Mouse (Mus musculus) Patski (cell line): ENCODE data around the gene Senp2. TPM values are rescaled to one million over a fixed set of nuclear protein-coding genes. Genes with fewer than 3 reads are reported as not detected.
A peak's percentile ranks its signal among the peaks of the same experiment; 100 is the strongest.

Source experiments
- ATAC-seq: fragments of 100-300 bp; one replicate; pipeline ENCODE4 v1.8.0; 2021
- CTCF ChIA-PET: fragments of 350-600 bp; sonication (Branson Sonifier 250); formaldehyde crosslinking; loops from one replicate; lab custom pipeline; 2022; ENCODE audit warnings: inconsistent platforms; lab: Charles Lee
- POLR2A ChIA-PET: fragments of 350-600 bp; sonication (Branson Sonifier 250); formaldehyde crosslinking; loops from one replicate; lab custom pipeline; 2022; ENCODE audit warnings: antibody characterized with exemption, inconsistent platforms; lab: Charles Lee
- DNase-seq: peaks from one replicate; pipeline ENCODE4 v3.0.0-alpha.2; 2011; ENCODE audit warnings: low read depth, low spot score
- H3K27me3 ChIP-seq: fragments of 371-371 bp; one replicate; pipeline ENCODE4 v1.5.1; 2021
- CTCF ChIP-seq: fragments of 100-300 bp; IDR thresholded peaks from one replicate; pipeline ENCODE4 v1.5.1; 2021
- in situ Hi-C: fragments of 300-500 bp; cut with MboI; formaldehyde crosslinking; loops from 3 replicates; pipeline ENCODE4 v1.11.1; 2018; ENCODE audit warnings: low pct_unique_long_range_greater_than_20kb, mixed read lengths
- polyA plus RNA-seq: library from polyadenylated mRNA; unstranded; gene quantifications from one replicate; pipeline ENCODE4 v1.2.3, GENCODE M21; 2021

Gene Senp2
- polyA plus RNA-seq, 1 experiment from 2014 or later, result 35.3 TPM

GRCm38 (mm10) chr16:22009596-22009995 lies 312 bp downstream of the Senp2 start:
- ATAC-seq, result peak; percentile 53
- no peaks in the 10 kb centered on the region for H3K27me3 ChIP-seq
- TF ChIP-seq CTCF, result no peak
- no peak for DNase-seq
- in situ Hi-C loops, result no loop called here
- ChIA-PET CTCF (interaction anchor here (1.4 kb wide), 1 partner anchor 8 kb away, joined by 4 read pairs; no protein-coding TSS in a partner anchor), POLR2A (no interaction called here)

- ATAC-seq (no peak), DNase-seq (no peak)
- in situ Hi-C loops, result no loop called here
- no peaks in the 10 kb centered on the region for H3K27me3 ChIP-seq
- TF ChIP-seq CTCF, result no peak
- ChIA-PET CTCF (no interaction called here), POLR2A (no interaction called here)
These were observed 6.3 kb downstream of the Senp2 start for GRCm38 (mm10) chr16:22015569-22015968.

- DNase-seq (no peak), ATAC-seq (no peak)
- in situ Hi-C loops, result no loop called here
- POLR2A ChIA-PET, result interaction anchor here (0.6 kb wide), 1 partner anchor 25 kb away, joined by 3 read pairs; no protein-coding TSS in a partner anchor
- CTCF ChIA-PET, result interaction anchor here (1.3 to 2.5 kb wide), 3 partner anchors 10 to 186 kb away, joined by 3 to 7 read pairs (median 3); no protein-coding TSS in a partner anchor
- TF ChIP-seq CTCF, result peak; percentile 74
- no peaks in the 10 kb centered on the region for H3K27me3 ChIP-seq
These were observed 12.8 kb downstream of the Senp2 start for GRCm38 (mm10) chr16:22022122-22022521.

GRCm38 (mm10) chr16:22027474-22027873 lies 18.2 kb downstream of the Senp2 start:
- ChIA-PET POLR2A (no interaction called here), CTCF (interaction anchor here (1.3 to 1.6 kb wide), 3 partner anchors 9 to 60 kb away, joined by 3 read pairs; no protein-coding TSS in a partner anchor)
- no peak for DNase-seq
- H3K27me3 ChIP-seq, result no peaks in the 10 kb centered on the region
- no peak for TF ChIP-seq CTCF
- ATAC-seq, result no peak
- in situ Hi-C loops, result no loop called here

- in situ Hi-C loops, result no loop called here
- ChIA-PET POLR2A (interaction anchor here (0.6 kb wide), 1 partner anchor 9 kb away, joined by 3 read pairs; no protein-coding TSS in a partner anchor), CTCF (interaction anchor here (1.2 kb wide), 1 partner anchor 15 kb away, joined by 4 read pairs; no protein-coding TSS in a partner anchor)
- no peaks in the 10 kb centered on the region for H3K27me3 ChIP-seq
- no peak for ATAC-seq
- TF ChIP-seq CTCF, result no peak
- no peak for DNase-seq
These were observed 29.3 kb downstream of the Senp2 start for GRCm38 (mm10) chr16:22038554-22038953.

GRCm38 (mm10) chr16:22039978-22040377 lies 30.7 kb downstream of the Senp2 start:
- DNase-seq (no peak), ATAC-seq (no peak)
- no peak for TF ChIP-seq CTCF
- POLR2A ChIA-PET, result no interaction called here
- no peaks in the 10 kb centered on the region for H3K27me3 ChIP-seq
- CTCF ChIA-PET, result no interaction called here
- in situ Hi-C loops, result no loop called here

- ChIA-PET CTCF (no interaction called here), POLR2A (no interaction called here)
- DNase-seq, result no peak
- TF ChIP-seq CTCF, result no peak
- no peaks in the 10 kb centered on the region for H3K27me3 ChIP-seq
- ATAC-seq, result no peak
- in situ Hi-C loops, result no loop called here
These were observed 34.5 kb downstream of the Senp2 start for GRCm38 (mm10) chr16:22043830-22044229.

- DNase-seq (no peak), ATAC-seq (no peak)
- TF ChIP-seq CTCF, result no peak
- H3K27me3 ChIP-seq, result no peaks in the 10 kb centered on the region
- CTCF ChIA-PET, result interaction anchor here (1.0 to 1.2 kb wide), 2 partner anchors 17 to 209 kb away, joined by 3 read pairs; no protein-coding TSS in a partner anchor
- in situ Hi-C loops, result no loop called here
- POLR2A ChIA-PET, result no interaction called here
These were observed 36.6 kb downstream of the Senp2 start for GRCm38 (mm10) chr16:22045930-22046329.

- H3K27me3 ChIP-seq, result no peaks in the 10 kb centered on the region
- DNase-seq, result no peak
- TF ChIP-seq CTCF, result no peak
- in situ Hi-C loops, result no loop called here
- ChIA-PET POLR2A (interaction anchor here (1.0 kb wide), 1 partner anchor 25 kb away, joined by 3 read pairs; no protein-coding TSS in a partner anchor), CTCF (no interaction called here)
- no peak for ATAC-seq
These were observed 37.6 kb downstream of the Senp2 start for GRCm38 (mm10) chr16:22046739-22047366.

- in situ Hi-C loops, result no loop called here
- ATAC-seq, result no peak
- TF ChIP-seq CTCF, result no peak
- POLR2A ChIA-PET, result interaction anchor here (0.7 kb wide), 1 partner anchor 45 kb away, joined by 3 read pairs; no protein-coding TSS in a partner anchor
- no peak for DNase-seq
- H3K27me3 ChIP-seq, result no peaks in the 10 kb centered on the region
- CTCF ChIA-PET, result no interaction called here
These were observed 44.1 kb downstream of the Senp2 start for GRCm38 (mm10) chr16:22053411-22053810.

- no peak for DNase-seq
- no peak for ATAC-seq
- H3K27me3 ChIP-seq, result no peaks in the 10 kb centered on the region
- in situ Hi-C loops, result no loop called here
- POLR2A ChIA-PET, result no interaction called here
- CTCF ChIA-PET, result no interaction called here
- no peak for TF ChIP-seq CTCF
These were observed 48.2 kb downstream of the Senp2 start for GRCm38 (mm10) chr16:22057498-22057897.
